Mouse (Mus musculus) heart, postnatal 0 days (tissue): ENCODE results near the gene Agpat1. TPM values are rescaled to one million over a fixed set of nuclear protein-coding genes. Genes with fewer than 3 reads are reported as not detected.

ENCODE experiments used
- ATAC-seq: fragments of 200-750 bp; cut with Nextera tagmentation; 2 replicates; pipeline ENCODE4 v1.8.0; 2017; ENCODE audit warnings: low read depth, moderate number of reproducible peaks, moderate library complexity; ENCODE audit not compliant: insufficient read depth
- DNase-seq: peaks from one replicate; pipeline ENCODE4 v3.0.0-alpha.2; 2016; ENCODE audit warnings: low spot score
- H3K27ac ChIP-seq: fragments of 300-500 bp; sonication (generic); 2 replicates; pipeline ENCODE4 v1.5.1; 2014; ENCODE audit warnings: low read depth, mild to moderate bottlenecking
- H3K27me3 ChIP-seq: fragments of 300-500 bp; sonication (generic); 2 replicates; pipeline ENCODE4 v1.6.1; 2014; ENCODE audit warnings: low read length, mixed read lengths; ENCODE audit not compliant: control insufficient read depth, insufficient read depth
- H3K36me3 ChIP-seq: fragments of 300-500 bp; sonication (generic); replicated peaks from 2 replicates; pipeline ENCODE4 v1.6.1; 2014; ENCODE audit warnings: low read length, mixed read lengths; ENCODE audit not compliant: control insufficient read depth, insufficient read depth
- H3K4me1 ChIP-seq: fragments of 300-500 bp; sonication (generic); 2 replicates; pipeline ENCODE4 v1.6.1; 2014; ENCODE audit warnings: antibody characterized with exemption; ENCODE audit not compliant: control insufficient read depth, insufficient read depth
- H3K4me2 ChIP-seq: fragments of 300-500 bp; sonication (generic); 2 replicates; pipeline ENCODE4 v1.6.1; 2014; ENCODE audit warnings: low read depth, mild to moderate bottlenecking, low read length, moderate library complexity
- H3K4me3 ChIP-seq: fragments of 300-500 bp; sonication (generic); 2 replicates; pipeline ENCODE4 v1.5.1; 2014; ENCODE audit warnings: low read depth, low read length
- H3K9ac ChIP-seq: fragments of 300-500 bp; sonication (generic); replicated peaks from 2 replicates; pipeline ENCODE4 v1.6.1; 2014; ENCODE audit warnings: low read depth, low read length, mixed read lengths
- H3K9me3 ChIP-seq: fragments of 300-500 bp; sonication (generic); replicated peaks from 2 replicates; pipeline ENCODE4 v1.6.1; 2016; ENCODE audit warnings: low read length; ENCODE audit not compliant: control insufficient read depth
- CTCF ChIP-seq: IDR thresholded peaks from 2 replicates; pipeline ENCODE4 v1.5.1; 2016; ENCODE audit warnings: antibody characterized with exemption, control low read depth, low read depth
- EP300 ChIP-seq: IDR thresholded peaks from 2 replicates; pipeline ENCODE4 v1.6.1; 2016; ENCODE audit warnings: antibody characterized with exemption, low read depth
- WGBS: fragments of 180-500 bp; shearing (Covaris S2); extraction: QIAGEN DNeasy Blood & Tissue Kit; methylation state at CpG from one replicate; pipeline ENCODE4 v1.1.7; 2014; 5-methylcytosine and 5-hydroxymethylcytosine counted together
- polyA plus RNA-seq: library from polyadenylated mRNA; unstranded; fragments of >200 nt; fragmentation: Nextera tagmentation; extraction: Ambion mirVana; gene quantifications from 2 replicates; pipeline ENCODE4 v1.2.1, GENCODE M21; 2015
- total RNA-seq: library from RNA; depleted of rRNA; stranded (reverse); fragments of >200 nt; gene quantifications from 2 replicates; pipeline ENCODE4 v1.2.3, GENCODE M21; 2014; ENCODE audit warnings: low replicate concordance

Gene Agpat1
- total and polyA plus RNA-seq, 2 experiments from 2014 or later, result 39.6 to 112 TPM

- H3K27ac ChIP-seq, result no peak overlapping the region
- 67% methylated on average over 7 of the region's 7 CpGs for WGBS
- H3K4me1 ChIP-seq, result peaks cover 17% of the 10 kb centered on the region
- H3K9me3 ChIP-seq, result no peaks in the 10 kb centered on the region
- H3K27me3 ChIP-seq, result no peaks in the 10 kb centered on the region
- no peak overlapping the region for H3K4me2 ChIP-seq
- ATAC-seq, result no peak
- no peak for DNase-seq
- H3K4me3 ChIP-seq, result no peak overlapping the region
- H3K36me3 ChIP-seq, result peaks cover 28% of the 10 kb centered on the region
- no peak overlapping the region for H3K9ac ChIP-seq
- TF ChIP-seq CTCF (no peak), EP300 (no peak)
Measured at GRCm38 (mm10) chr17:34607997-34608396, 3.9 kb downstream of the Agpat1 start.

DNA sequence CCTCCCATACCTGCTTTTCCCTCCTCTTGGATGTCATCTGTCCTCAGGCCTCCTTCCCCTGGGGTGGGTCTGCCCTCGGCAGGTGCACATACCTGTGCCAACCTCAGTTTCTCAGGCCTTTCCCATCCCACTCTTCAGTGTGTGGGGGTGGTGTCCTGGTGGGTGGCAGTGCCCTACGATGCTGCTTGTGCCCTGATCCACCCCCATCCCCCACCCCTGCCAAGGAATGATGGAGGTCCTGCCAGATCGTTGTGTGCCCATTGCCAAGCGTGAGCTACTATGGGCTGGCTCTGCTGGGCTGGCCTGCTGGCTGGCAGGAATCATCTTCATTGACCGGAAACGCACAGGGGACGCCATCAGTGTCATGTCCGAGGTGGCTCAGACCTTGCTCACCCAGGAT lies 7.0 kb downstream of the Agpat1 start:
- H3K4me2 ChIP-seq, result no peak overlapping the region
- H3K9ac ChIP-seq, result no peak overlapping the region
- no peak for ATAC-seq
- no peaks in the 10 kb centered on the region for H3K9me3 ChIP-seq
- no peak overlapping the region for H3K4me3 ChIP-seq
- H3K27me3 ChIP-seq, result no peaks in the 10 kb centered on the region
- DNase-seq, result no peak
- TF ChIP-seq EP300 (no peak), CTCF (no peak)
- WGBS, result 89% methylated on average over 8 of the region's 8 CpGs
- H3K36me3 ChIP-seq, result peaks cover 51% of the 10 kb centered on the region
- peaks cover 10% of the 10 kb centered on the region for H3K4me1 ChIP-seq
- no peak overlapping the region for H3K27ac ChIP-seq

DNA sequence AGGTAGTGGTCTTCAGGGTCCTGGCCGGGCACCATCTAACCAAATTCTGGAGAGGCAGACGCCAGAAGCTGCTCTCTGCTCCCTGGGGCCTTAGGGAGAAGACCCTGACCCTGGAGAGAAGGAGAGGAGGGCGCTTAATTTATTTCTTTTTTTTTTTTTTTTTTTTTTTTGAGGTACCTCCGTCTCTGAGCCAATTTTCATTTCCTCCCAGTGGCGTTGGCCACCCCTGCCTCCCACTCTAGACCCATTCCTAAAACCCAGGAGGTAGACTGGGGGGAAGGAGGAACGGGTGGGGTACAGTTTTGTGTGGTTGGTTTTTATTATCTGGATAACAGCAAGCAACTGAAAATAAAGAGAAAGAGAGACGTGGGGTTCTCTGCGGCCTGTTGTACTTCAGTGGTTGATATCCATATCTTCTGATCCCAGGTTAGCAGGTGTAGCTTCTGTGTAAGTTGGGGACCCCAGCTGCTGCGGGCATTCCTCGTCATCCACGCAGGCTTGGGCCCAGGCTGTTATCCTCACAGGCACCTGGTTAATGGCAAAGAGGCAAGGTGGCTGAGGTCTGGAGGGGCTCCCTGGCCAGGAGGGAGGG lies 9.1 kb downstream of the Agpat1 start:
- Histone ChIP-seq H3K4me1 (no peaks in the 10 kb centered on the region; the same call in 1 of the 2 replicates), H3K9ac (no peak overlapping the region), H3K4me3 (no peak overlapping the region), H3K4me2 (no peak overlapping the region), H3K27ac (no peak overlapping the region), H3K27me3 (no peaks in the 10 kb centered on the region), H3K9me3 (no peaks in the 10 kb centered on the region), H3K36me3 (peaks cover 55% of the 10 kb centered on the region)
- WGBS, result 82% methylated on average over 11 of the region's 11 CpGs
- ATAC-seq (no peak), DNase-seq (no peak)
- TF ChIP-seq EP300 (no peak), CTCF (no peak)

GRCm38 (mm10) chr17:34613830-34614229 lies 9.8 kb downstream of the Agpat1 start:
- H3K4me1 ChIP-seq, result no peaks in the 10 kb centered on the region; the same call in 1 of the 2 replicates
- no peak overlapping the region for H3K27ac ChIP-seq
- no peaks in the 10 kb centered on the region for H3K27me3 ChIP-seq
- H3K9ac ChIP-seq, result no peak overlapping the region
- TF ChIP-seq EP300, result no peak
- TF ChIP-seq CTCF, result no peak
- no peaks in the 10 kb centered on the region for H3K9me3 ChIP-seq
- DNase-seq (no peak), ATAC-seq (no peak)
- H3K36me3 ChIP-seq, result peaks cover 55% of the 10 kb centered on the region
- H3K4me2 ChIP-seq, result no peak overlapping the region
- H3K4me3 ChIP-seq, result no peak overlapping the region
- WGBS, result 81% methylated on average over 10 of the region's 10 CpGs

DNA sequence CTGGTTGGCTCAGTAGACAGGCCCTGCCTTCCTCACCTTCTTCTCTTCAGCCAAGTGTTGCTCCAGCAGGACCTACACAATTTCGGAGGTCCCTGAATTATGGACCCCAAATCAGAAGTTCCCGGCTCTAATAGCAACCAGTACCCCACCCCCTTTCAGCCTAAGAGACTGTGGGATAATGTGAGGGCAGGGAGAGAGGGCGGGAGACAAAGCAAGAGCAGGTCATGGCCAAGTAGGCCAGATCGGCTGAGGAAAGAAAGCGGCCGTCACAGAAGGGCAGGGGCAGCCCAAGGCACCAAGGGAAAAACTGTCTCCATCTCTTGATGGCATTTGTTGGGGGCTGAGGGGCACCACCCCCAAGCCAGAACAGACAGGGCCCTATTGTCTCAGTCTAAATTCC lies 11.8 kb downstream of the Agpat1 start, which contains the start of gene Egfl8:
Egfl8 (minus strand) TSS at position 101 of the 400 bp plus-strand sequence.
- WGBS, result 74% methylated on average over 6 of the region's 6 CpGs
- ATAC-seq (no peak), DNase-seq (no peak)
- no peak within 1 kb of the TSS for H3K27ac ChIP-seq
- H3K9me3 ChIP-seq, result no peaks in the 10 kb centered on the region
- peaks cover 58% of the 10 kb centered on the region for H3K36me3 ChIP-seq
- H3K9ac ChIP-seq, result no peak within 1 kb of the TSS
- no peak within 1 kb of the TSS for H3K4me2 ChIP-seq
- H3K4me1 ChIP-seq, result no peaks in the 10 kb centered on the region
- H3K4me3 ChIP-seq, result no peak within 1 kb of the TSS
- TF ChIP-seq CTCF (no peak), EP300 (no peak)
- H3K27me3 ChIP-seq, result no peaks in the 10 kb centered on the region

GRCm38 (mm10) chr17:34618999-34619398 lies 14.9 kb downstream of the Agpat1 start:
- Histone ChIP-seq H3K9ac (no peak overlapping the region), H3K27me3 (no peaks in the 10 kb centered on the region), H3K4me1 (no peaks in the 10 kb centered on the region), H3K36me3 (peaks cover 58% of the 10 kb centered on the region), H3K4me2 (no peak overlapping the region), H3K27ac (no peak overlapping the region), H3K4me3 (no peak overlapping the region), H3K9me3 (no peaks in the 10 kb centered on the region)
- TF ChIP-seq EP300, result no peak
- TF ChIP-seq CTCF, result peak; percentile 81
- ATAC-seq, result 0 out of 2 replicates have a peak, but pooled peaks have one; percentile 24
- 20% methylated on average over 6 of the region's 6 CpGs for WGBS
- DNase-seq, result no peak
